Mouse (Mus musculus): ENCODE measurements around the gene Olfr432.

- TF ChIP-seq CTCF (IDR thresholded peaks at IDR 0.05; ENCODE audit: extremely low read depth, insufficient read depth, insufficient read length, insufficient replicate concordance) (no peak), POLR2A (IDR thresholded peaks at IDR 0.05; ENCODE audit: low read depth, low read length) (no peak)
These were observed 3.0 kb downstream of the Olfr432 start for GRCm38 (mm10) chr1:174051931-174052536.
